Mouse (Mus musculus): ENCODE data around the gene Cptp. TPM values are rescaled to one million over a fixed set of nuclear protein-coding genes. Genes with fewer than 3 reads are reported as not detected.
A peak's percentile ranks its signal among the peaks of the same experiment; 100 is the strongest.

Cptp gene
- total RNA-seq, 2 experiments from 2014 or later, result 9.7 to 21.8 TPM

DNA sequence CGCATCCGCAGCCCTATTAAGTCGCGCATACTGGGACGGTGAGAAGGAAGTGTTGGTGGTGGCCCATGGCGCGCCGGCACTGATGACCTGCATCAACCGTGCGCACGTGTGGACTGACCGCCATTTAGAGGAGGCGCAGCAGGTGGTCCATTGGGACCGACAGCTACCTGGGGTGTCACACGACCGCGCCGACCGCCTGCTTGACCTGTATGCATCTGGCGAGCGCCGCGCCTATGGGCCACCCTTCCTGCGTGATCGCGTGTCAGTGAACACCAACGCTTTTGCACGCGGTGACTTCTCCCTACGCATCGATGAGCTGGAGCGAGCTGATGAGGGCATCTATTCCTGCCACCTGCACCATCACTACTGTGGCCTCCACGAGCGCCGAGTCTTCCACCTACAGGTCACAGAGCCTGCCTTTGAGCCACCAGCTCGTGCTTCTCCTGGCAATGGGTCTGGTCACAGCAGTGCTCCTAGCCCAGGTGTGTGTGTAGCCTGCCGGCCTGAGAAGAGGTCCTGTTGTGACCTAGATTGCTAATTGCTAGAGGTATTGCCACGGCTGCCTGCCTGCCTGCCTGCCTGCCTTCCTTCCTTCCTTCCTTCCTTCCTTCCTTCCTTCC is 27.5 kb downstream of the Cptp start:
- no peak for DNase-seq

DNA sequence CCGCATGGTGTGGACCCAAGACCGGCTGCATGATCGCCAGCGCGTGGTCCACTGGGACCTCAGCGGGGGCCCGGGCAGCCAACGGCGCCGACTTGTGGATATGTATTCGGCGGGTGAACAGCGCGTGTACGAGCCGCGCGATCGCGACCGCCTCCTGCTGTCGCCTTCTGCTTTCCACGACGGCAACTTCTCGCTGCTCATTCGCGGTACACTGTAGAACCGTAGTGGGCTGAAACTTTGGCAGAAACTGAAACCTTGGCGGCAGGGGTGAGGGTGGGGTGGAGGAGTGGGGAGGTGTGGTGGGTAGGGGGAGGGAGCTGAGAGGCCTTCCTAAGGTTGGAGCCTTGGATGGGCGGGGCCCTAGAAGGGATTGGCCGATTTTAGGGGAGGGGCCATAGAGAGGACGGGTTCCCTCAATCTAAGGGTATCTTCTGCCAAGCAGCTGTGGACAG is 28.2 kb downstream of the Cptp start:
- DNase-seq, result peak; percentile 75 to 83

- no peak for DNase-seq
These were observed 28.9 kb downstream of the Cptp start for GRCm38 (mm10) chr4:155840076-155841002.

GRCm38 (mm10) chr4:155839483-155839910 is 29.7 kb downstream of the Cptp start, which contains the start of gene Mxra8:
Gene Mxra8 (plus strand): TSS chr4:155839680.
- DNase-seq, result peak; percentile 85 to 91

- no peak for DNase-seq
These were observed 30.8 kb downstream of the Cptp start for GRCm38 (mm10) chr4:155838187-155839153.

DNA sequence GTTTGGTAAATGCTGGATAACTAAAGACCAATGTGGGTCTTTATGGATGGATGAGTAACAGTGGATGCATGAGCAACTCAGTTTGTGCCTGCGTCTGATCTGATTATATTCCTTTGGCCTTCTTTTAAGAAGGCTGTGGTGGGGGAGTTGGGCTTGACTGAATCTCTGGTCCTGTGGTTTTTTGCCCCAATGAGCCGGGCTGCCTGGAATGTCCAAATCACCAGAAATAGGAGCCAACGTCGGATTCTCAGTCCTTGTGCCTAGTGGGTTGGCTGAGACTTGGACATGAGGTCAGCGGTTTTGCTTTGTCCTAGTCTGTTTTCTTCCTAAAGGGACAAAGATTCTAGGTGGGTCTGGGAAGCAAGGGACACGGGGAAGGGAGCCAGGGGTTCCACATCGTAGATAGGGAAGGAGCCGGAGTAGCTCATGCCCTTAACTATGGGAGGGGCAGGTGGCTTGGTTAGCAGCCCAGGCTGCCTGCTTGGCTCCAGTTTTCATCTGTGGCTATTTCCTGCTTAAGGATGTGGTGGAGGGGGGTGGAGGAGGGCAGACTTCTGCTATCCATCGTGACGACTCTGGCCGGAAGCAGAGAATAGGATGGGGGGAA is 31.7 kb downstream of the Cptp start:
- peak in 1 of 2 experiments; percentile 64 for DNase-seq

DNA sequence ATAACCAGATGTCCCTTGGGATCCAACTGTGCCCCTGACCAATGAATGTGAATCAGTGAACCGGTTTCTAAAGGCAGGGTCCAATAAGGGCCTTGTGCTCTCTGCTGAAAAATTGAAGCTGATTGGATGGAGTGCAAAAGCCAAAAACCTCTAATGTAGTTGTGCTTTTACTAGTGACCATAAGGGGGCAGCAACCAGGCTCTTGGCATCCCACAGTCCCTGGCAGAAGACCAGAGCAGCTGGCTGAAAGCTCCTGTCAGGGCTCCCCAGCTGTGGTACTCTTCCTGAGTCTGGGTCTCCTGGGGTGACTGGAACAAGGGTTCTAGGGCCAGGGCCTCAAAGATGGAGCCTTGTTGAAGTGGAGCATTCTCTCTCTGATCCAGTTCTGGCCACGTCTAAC is 35.4 kb downstream of the Cptp start:
- peak; percentile 84 to 90 for DNase-seq

- DNase-seq, result no peak
These were observed 36.0 kb downstream of the Cptp start for GRCm38 (mm10) chr4:155833234-155833633.

- no peak for DNase-seq
These were observed 36.9 kb downstream of the Cptp start for GRCm38 (mm10) chr4:155832321-155832720.

DNA sequence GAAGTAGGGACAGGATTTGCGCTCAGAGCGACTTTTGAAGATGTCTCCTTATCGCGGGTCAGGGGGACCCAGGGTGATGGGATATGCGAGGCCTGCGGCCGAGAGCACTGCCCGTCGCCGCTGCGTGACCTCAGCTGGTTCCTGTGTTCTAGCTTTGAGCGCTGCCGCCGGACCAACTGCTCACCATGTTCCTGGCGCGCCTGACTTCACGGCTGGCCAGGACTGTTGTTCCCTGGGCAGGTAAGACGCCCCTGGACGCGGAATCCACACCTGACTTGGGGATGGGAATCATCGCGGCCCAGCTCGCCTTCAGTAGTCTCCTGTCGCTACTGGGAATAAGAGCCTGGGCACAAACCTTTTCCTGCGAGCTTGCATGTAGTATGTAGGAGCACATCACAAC is 37.4 kb downstream of the Cptp start:
- DNase-seq, result peak; percentile 51 to 55

GRCm38 (mm10) chr4:155831205-155831766 is 38.0 kb downstream of the Cptp start, which contains the start of gene Aurkaip1:
Gene Aurkaip1 (plus strand): TSS chr4:155831272.
- peak; percentile 96 to 97 for DNase-seq

DNA sequence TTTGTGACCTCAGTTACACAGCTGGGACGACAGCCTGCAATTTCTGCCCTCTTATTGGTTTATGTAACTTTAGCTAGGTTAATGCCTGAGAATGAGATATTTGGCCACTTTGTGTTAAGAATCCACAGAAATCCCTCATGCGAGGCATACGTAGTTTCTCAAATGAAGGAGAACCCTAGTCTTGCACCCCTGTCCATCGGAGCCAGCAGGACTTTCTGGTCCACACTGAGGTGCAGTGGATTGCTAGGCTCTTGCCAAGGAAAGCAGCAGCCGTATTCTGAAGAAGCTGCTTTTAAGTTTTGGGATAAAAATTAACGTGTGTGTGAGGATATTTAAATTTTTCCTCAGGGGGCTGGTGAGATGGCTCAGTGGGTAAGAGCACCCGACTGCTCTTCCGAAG is 38.6 kb downstream of the Cptp start:
- no peak for DNase-seq

DNA sequence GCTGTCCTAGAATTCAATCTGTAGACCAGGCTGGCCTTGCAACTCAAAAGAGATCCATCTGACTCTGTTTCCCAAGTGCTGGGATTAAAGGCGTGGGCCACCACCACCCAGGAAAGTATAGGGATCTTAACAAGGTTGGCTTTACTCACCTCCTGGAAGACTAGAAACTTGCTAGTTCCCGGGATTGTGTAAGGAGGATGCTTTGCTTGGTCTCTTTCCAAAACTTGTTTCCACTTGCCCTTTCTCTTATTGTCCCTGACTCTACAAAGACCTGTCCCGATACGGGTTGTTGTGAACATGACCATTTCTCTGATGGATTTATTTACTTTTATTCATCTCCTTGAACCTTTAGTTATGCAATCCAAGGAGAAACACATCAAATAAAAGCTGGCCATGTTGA is 39.4 kb downstream of the Cptp start:
- DNase-seq, result no peak

DNA sequence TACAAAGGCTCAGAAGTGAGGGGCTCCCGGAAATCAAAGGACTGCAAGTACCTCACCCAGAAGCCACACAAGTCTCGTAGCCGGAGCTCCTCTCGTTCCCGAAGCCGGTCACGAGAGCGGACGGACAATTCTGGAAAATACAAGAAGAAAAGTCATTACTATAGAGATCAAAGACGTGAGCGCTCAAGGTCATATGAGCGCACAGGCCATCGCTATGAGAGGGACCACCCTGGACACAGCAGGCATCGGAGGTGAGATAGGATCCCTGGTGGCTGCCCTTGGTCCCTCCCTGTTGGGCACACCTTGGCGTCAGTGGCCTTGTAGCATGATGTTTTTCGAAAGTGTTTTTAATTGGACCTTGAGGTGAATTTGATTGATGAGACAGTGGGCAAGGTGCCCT is 45.8 kb downstream of the Cptp start:
- DNase-seq, result peak; percentile 32 to 41

GRCm38 (mm10) chr4:155821025-155821424 is 48.2 kb downstream of the Cptp start:
- peak in 1 of 2 experiments; percentile 46 for DNase-seq

DNA sequence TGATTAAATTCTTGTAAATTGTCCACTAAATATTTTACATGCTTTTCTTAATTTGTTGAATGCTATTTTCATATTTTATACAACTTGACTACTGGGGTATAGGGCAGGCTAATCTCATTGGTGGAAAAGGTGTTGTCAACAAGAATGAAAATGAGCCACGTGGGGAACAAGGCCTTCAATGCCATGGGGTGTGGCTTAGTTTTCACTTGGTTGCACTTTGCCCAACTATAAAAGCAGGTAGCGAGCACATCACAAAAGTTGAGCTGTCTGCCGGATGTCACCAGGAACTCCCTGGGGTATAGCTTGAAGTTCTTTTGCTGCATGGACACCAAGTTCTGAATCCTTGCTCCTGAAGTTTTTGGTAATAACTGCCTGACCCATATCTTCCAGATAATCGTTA is 51.7 kb downstream of the Cptp start:
- no peak for DNase-seq

Small RNAs within 50 kb of the gene (microRNA-seq; reads per million reads assigned to microRNA genes)
- not detected for gene Gm22991

Other genes with a start within 250 kb of the Cptp start
- gene Cdk11b, start 244.6 kb downstream of the Cptp start, total RNA-seq (2021), result 10 to 100 TPM; 42.5 to 52.6 TPM
- not detected for gene Gm10563, start 224.0 kb downstream of the Cptp start, total RNA-seq (2021)
- 1 to 10 TPM; 5.5 to 8.9 TPM for gene Mmp23, start 216.1 kb downstream of the Cptp start, total RNA-seq (2021)
- gene Mib2, start 200.2 kb downstream of the Cptp start, total RNA-seq (2021), result 10 to 100 TPM; 43.6 to 48.9 TPM
- gene Fndc10, start 175.1 kb downstream of the Cptp start, total RNA-seq (2021), result 10 to 100 TPM; 31.3 to 59.8 TPM
- 100 to 1,000 TPM in 1 of 2 experiments, 10 to 100 TPM in 1; 98.1 to 123 TPM for gene Ssu72, start 164.6 kb downstream of the Cptp start, total RNA-seq (2021)
- under 1 TPM; 0.70 to 0.72 TPM for gene Tmem240, start 134.6 kb downstream of the Cptp start, total RNA-seq (2021)
- 10 to 100 TPM; 83.2 to 94.1 TPM for gene Atad3a, start 108.3 kb downstream of the Cptp start, total RNA-seq (2021)
- gene Vwa1, start 94.7 kb downstream of the Cptp start, total RNA-seq (2021), result 1 to 10 TPM; 3.4 to 6.0 TPM
- gene Tmem88b, start 83.6 kb downstream of the Cptp start, total RNA-seq (2021), result under 1 TPM; 0.30 to 0.56 TPM
- gene Ankrd65, start 79.0 kb downstream of the Cptp start, total RNA-seq (2021), result not detected
- gene Mrpl20, start 66.6 kb downstream of the Cptp start, total RNA-seq (2021), result 100 to 1,000 TPM; 133 to 141 TPM
- 100 to 1,000 TPM in 1 of 2 experiments, 10 to 100 TPM in 1; 86.3 to 122 TPM for gene Ccnl2, start 57.0 kb downstream of the Cptp start, total RNA-seq (2021)
- gene Aurkaip1, start 38.2 kb downstream of the Cptp start, total RNA-seq (2021), result 100 to 1,000 TPM; 140 to 170 TPM
- gene Mxra8, start 29.8 kb downstream of the Cptp start, total RNA-seq (2021), result 10 to 100 TPM; 40.2 to 47.0 TPM
- 10 to 100 TPM; 61.2 to 61.7 TPM for gene Dvl1, start 22.0 kb downstream of the Cptp start, total RNA-seq (2021)
- gene Tas1r3, start 6.1 kb downstream of the Cptp start, total RNA-seq (2021), result under 1 TPM; 0.23 TPM
- 10 to 100 TPM; 30.1 to 34.7 TPM for gene Ints11, start 106 bp upstream of the Cptp start, total RNA-seq (2021)
- 10 to 100 TPM; 25.1 to 28.1 TPM for gene Pusl1, start 22.3 kb upstream of the Cptp start, total RNA-seq (2021)
- 10 to 100 TPM; 20.1 to 20.7 TPM for gene Acap3, start 22.4 kb upstream of the Cptp start, total RNA-seq (2021)
- gene Ube2j2, start 74.4 kb upstream of the Cptp start, total RNA-seq (2021), result 10 to 100 TPM; 70.9 to 81.5 TPM
- gene C1qtnf12, start 92.9 kb upstream of the Cptp start, total RNA-seq (2021), result 10 to 100 TPM; 43.5 to 89.3 TPM
- gene B3galt6, start 123.2 kb upstream of the Cptp start, total RNA-seq (2021), result 1 to 10 TPM; 7.6 to 8.0 TPM
- gene Sdf4, start 123.4 kb upstream of the Cptp start, total RNA-seq (2021), result 100 to 1,000 TPM; 266 to 276 TPM
- under 1 TPM; 0.43 to 0.89 TPM for gene Tnfrsf4, start 144.4 kb upstream of the Cptp start, total RNA-seq (2021)
- under 1 TPM in 1 of 2 experiments, not detected in 1; 0.40 TPM for gene Tnfrsf18, start 156.7 kb upstream of the Cptp start, total RNA-seq (2021)
- gene Ttll10, start 190.0 kb upstream of the Cptp start, total RNA-seq (2021), result under 1 TPM in 1 of 2 experiments, not detected in 1; 0.16 TPM
- 10 to 100 TPM; 10.4 to 11.5 TPM for gene 9430015G10Rik, start 240.5 kb upstream of the Cptp start, total RNA-seq (2021)